Mouse (Mus musculus): ENCODE results near the gene Prl7b1.

Gene Prl7b1

GRCm38 (mm10) chr13:27610482-27610881 lies at the start of gene Prl7b1:
TSS of gene Prl7b1 (minus strand) at chr13:27610582.
- no peak for DNase-seq

GRCm38 (mm10) chr13:27642393-27642792 lies 32.0 kb upstream of the Prl7b1 start, which contains the start of gene Prl7a1:
TSS of gene Prl7a1 (minus strand) at chr13:27642493.
- DNase-seq, result no peak

GRCm38 (mm10) chr13:27582071-27582470 lies 28.3 kb downstream of the Prl7b1 start, which contains the start of gene Prl8a1:
TSS of gene Prl8a1 (minus strand) at chr13:27582171.
- no peak for DNase-seq

- no peak for DNase-seq
Observed at GRCm38 (mm10) chr13:27564506-27564905, 45.9 kb downstream of the Prl7b1 start, which contains the start of gene Prl8a9. TSS of gene Prl8a9 (minus strand) at chr13:27564606.

GRCm38 (mm10) chr13:27553336-27553735 lies 57.0 kb downstream of the Prl7b1 start:
- no peak for DNase-seq
